Mouse (Mus musculus): ENCODE measurements around the gene Wdr20.

Wdr20 gene

GRCm38 (mm10) chr12:110781181-110781580 is 43.4 kb downstream of the Wdr20 start:
- DNase-seq = no peak

- no peak for DNase-seq
Observed at GRCm38 (mm10) chr12:110782278-110782677, 44.5 kb downstream of the Wdr20 start.

- DNase-seq = no peak
Observed at GRCm38 (mm10) chr12:110784211-110784610, 46.5 kb downstream of the Wdr20 start.

- no peak for DNase-seq
Observed at GRCm38 (mm10) chr12:110786243-110786642, 48.5 kb downstream of the Wdr20 start.

GRCm38 (mm10) chr12:110790580-110790979 is 52.8 kb downstream of the Wdr20 start:
- no peak for DNase-seq

- DNase-seq = no peak
Observed at GRCm38 (mm10) chr12:110791026-110791425, 53.3 kb downstream of the Wdr20 start.

- peak; percentile 34 to 47 for DNase-seq
Observed at GRCm38 (mm10) chr12:110795035-110795434, 57.3 kb downstream of the Wdr20 start.

GRCm38 (mm10) chr12:110796748-110797147 is 59.0 kb downstream of the Wdr20 start:
- DNase-seq = peak in 1 of 2 experiments; percentile 25

GRCm38 (mm10) chr12:110797202-110797601 is 59.5 kb downstream of the Wdr20 start:
- DNase-seq = no peak

GRCm38 (mm10) chr12:110797842-110798431 is 60.2 kb downstream of the Wdr20 start:
- DNase-seq = peak; percentile 43 to 54

- DNase-seq = no peak
Observed at GRCm38 (mm10) chr12:110799226-110799625, 61.5 kb downstream of the Wdr20 start.

- no peak for DNase-seq
Observed at GRCm38 (mm10) chr12:110801876-110802464, 64.2 kb downstream of the Wdr20 start.

GRCm38 (mm10) chr12:110802674-110803297 is 65.0 kb downstream of the Wdr20 start:
- DNase-seq = no peak

GRCm38 (mm10) chr12:110804261-110804660 is 66.5 kb downstream of the Wdr20 start:
- DNase-seq = peak; percentile 48 to 56

GRCm38 (mm10) chr12:110806301-110806970 is 68.7 kb downstream of the Wdr20 start:
- peak; percentile 46 to 63 for DNase-seq

- DNase-seq = peak in 1 of 2 experiments; percentile 40
Observed at GRCm38 (mm10) chr12:110808430-110808829, 70.7 kb downstream of the Wdr20 start.

GRCm38 (mm10) chr12:110808848-110809247 is 71.1 kb downstream of the Wdr20 start:
- DNase-seq = peak in 1 of 2 experiments; percentile 33

- DNase-seq = no peak
Observed at GRCm38 (mm10) chr12:110813132-110813531, 75.4 kb downstream of the Wdr20 start.

- DNase-seq = no peak
Observed at GRCm38 (mm10) chr12:110813624-110814023, 75.9 kb downstream of the Wdr20 start.

- no peak for DNase-seq
Observed at GRCm38 (mm10) chr12:110814924-110815323, 77.2 kb downstream of the Wdr20 start.

GRCm38 (mm10) chr12:110816833-110817232 is 79.1 kb downstream of the Wdr20 start:
- DNase-seq = no peak

- DNase-seq = no peak
Observed at GRCm38 (mm10) chr12:110819367-110819766, 81.6 kb downstream of the Wdr20 start.

GRCm38 (mm10) chr12:110821787-110822186 is 84.0 kb downstream of the Wdr20 start:
- DNase-seq = peak in 1 of 2 experiments; percentile 1

- no peak for DNase-seq
Observed at GRCm38 (mm10) chr12:110822366-110822765, 84.6 kb downstream of the Wdr20 start.

Measured in kidney, postnatal 4 days (tissue).